14 mouse cellular contexts compared by ENCODE assay signal in genomic region chr13:40036981-40037765, GRCm38 (mm10).
DNase-seq lines count a peak whose midpoint lies in the region; ATAC-seq and TF ChIP-seq lines count a peak whose summit lies in the region.
"Had no signal": no experiment of that assay in that cellular context is flagged by ENCODE, and none has a peak within 500 bp of the region (broad histone marks: within the 10 kb centered on the region; RNA-seq: fewer than 3 reads in every experiment).

No protein-coding gene starts in this region.

- H3K4me3 ChIP-seq in midbrain, postnatal 0 days (ENCODE audit: low read depth, low read length), result no peak overlapping the region
- H3K4me3 ChIP-seq in midbrain, embryonic 13.5 days (replicated peaks), result no peak overlapping the region
- H3K4me3 ChIP-seq: embryonic facial prominence, embryonic 15.5 days; heart, embryonic 13.5 days; midbrain, embryonic 12.5 days had no signal

- no peak for ATAC-seq in midbrain, postnatal 0 days (ENCODE audit: low FRiP score)
- ATAC-seq in midbrain, embryonic 13.5 days, result no peak
- ATAC-seq in erythroid progenitor cell, adult 5-6 weeks (replicated peaks; ENCODE audit: low FRiP score, poor library complexity, severe bottlenecking), result no peak
- ATAC-seq: intestine, embryonic 16.5 days had no signal

- H3K9ac ChIP-seq in midbrain, postnatal 0 days (replicated peaks; ENCODE audit: low read length, poor library complexity, severe bottlenecking), result no peak overlapping the region
- no peak overlapping the region for H3K9ac ChIP-seq in midbrain, embryonic 13.5 days (replicated peaks)
- H3K9ac ChIP-seq: embryonic facial prominence, embryonic 15.5 days; heart, embryonic 13.5 days; liver, embryonic 14.5 days; midbrain, embryonic 12.5 days had no signal

- 78% methylated on average over 17 of the region's 17 CpGs for WGBS in midbrain, postnatal 0 days
- WGBS in midbrain, embryonic 13.5 days, result 85% methylated on average over 17 of the region's 17 CpGs

- H3K4me1 ChIP-seq in midbrain, postnatal 0 days (ENCODE audit: insufficient read depth, low read length), result no peaks in the 10 kb centered on the region
- no peaks in the 10 kb centered on the region for H3K4me1 ChIP-seq in midbrain, embryonic 13.5 days (replicated peaks)
- H3K4me1 ChIP-seq: embryonic facial prominence, embryonic 15.5 days; heart, embryonic 13.5 days; midbrain, embryonic 12.5 days had no signal

- H3K27me3 ChIP-seq in midbrain, postnatal 0 days (ENCODE audit: insufficient read depth, low read length), result no peaks in the 10 kb centered on the region
- H3K27me3 ChIP-seq in midbrain, embryonic 13.5 days, result no peaks in the 10 kb centered on the region
- H3K27me3 ChIP-seq: embryonic facial prominence, embryonic 15.5 days; heart, embryonic 13.5 days; midbrain, embryonic 12.5 days had no signal

- H3K27ac ChIP-seq in midbrain, postnatal 0 days (ENCODE audit: low read depth, low read length), result no peak overlapping the region
- no peak overlapping the region for H3K27ac ChIP-seq in midbrain, embryonic 13.5 days
- H3K27ac ChIP-seq: embryonic facial prominence, embryonic 15.5 days; heart, embryonic 13.5 days; liver, embryonic 14.5 days; midbrain, embryonic 12.5 days had no signal

- DNase-seq in midbrain, postnatal 0 days (ENCODE audit: low spot score), result peak; percentile 58
- peak; percentile 93 for DNase-seq in cerebellum, adult 9-11 months
- peak; percentile 28 to 36 for DNase-seq in layer of hippocampus, postnatal 10 days (ENCODE audit: low spot score in 2 of 2)
- DNase-seq in right cerebral cortex, postnatal 36 days (ENCODE audit: low spot score in 2 of 2), result peak; percentile 33 to 41
- no peak for DNase-seq in kidney, adult 9 months
- no peak for DNase-seq in spleen, postnatal 14 days (ENCODE audit: low spot score in 2 of 2)

- H3K4me2 ChIP-seq in midbrain, postnatal 0 days (ENCODE audit: low read depth, low read length, poor library complexity, severe bottlenecking), result no peak overlapping the region
- no peak overlapping the region for H3K4me2 ChIP-seq in midbrain, embryonic 13.5 days (replicated peaks)
- H3K4me2 ChIP-seq: embryonic facial prominence, embryonic 15.5 days; heart, embryonic 13.5 days; midbrain, embryonic 12.5 days had no signal

- TF ChIP-seq CTCF in midbrain, postnatal 0 days (IDR thresholded peaks at IDR 0.05), result peak; percentile 34; the same call in 1 of the 2 replicates

- H3K36me3 ChIP-seq in midbrain, postnatal 0 days (ENCODE audit: insufficient read depth, low read length), result no peaks in the 10 kb centered on the region
- H3K36me3 ChIP-seq in midbrain, embryonic 13.5 days, result no peaks in the 10 kb centered on the region
- H3K36me3 ChIP-seq: embryonic facial prominence, embryonic 15.5 days; G1E; heart, embryonic 13.5 days; midbrain, embryonic 12.5 days had no signal

- H3K9me3 ChIP-seq in midbrain, postnatal 0 days (ENCODE audit: low read length), result no peaks in the 10 kb centered on the region
- H3K9me3 ChIP-seq in midbrain, embryonic 13.5 days, result no peaks in the 10 kb centered on the region
- H3K9me3 ChIP-seq: embryonic facial prominence, embryonic 15.5 days; heart, embryonic 13.5 days; midbrain, embryonic 12.5 days had no signal

Comparison
In these comparisons a context has a peak if more than half of its experiments do, and no peak if none do; other contexts are left out.
1. DNase-seq: peak in midbrain, postnatal 0 days (single experiment), cerebellum, adult 9-11 months (single experiment), layer of hippocampus, postnatal 10 days (2 of 2) and right cerebral cortex, postnatal 36 days (2 of 2); none in kidney, adult 9 months (single experiment) and spleen, postnatal 14 days (0 of 2).